Mouse (Mus musculus): ENCODE results near the gene 2310002L09Rik. TPM values are rescaled to one million over a fixed set of nuclear protein-coding genes. Genes with fewer than 3 reads are reported as not detected.
"Not testable (repeated sequence)": the region's sequence is repeated elsewhere in the genome, so short reads cannot be mapped to it uniquely, and the experiment has no call there.

2310002L09Rik gene
- 6.1 and 7.0 TPM in 2 replicates for polyA plus RNA-seq (2016; fragmentation: Nextera tagmentation; extraction: Ambion mirVana)

DNA sequence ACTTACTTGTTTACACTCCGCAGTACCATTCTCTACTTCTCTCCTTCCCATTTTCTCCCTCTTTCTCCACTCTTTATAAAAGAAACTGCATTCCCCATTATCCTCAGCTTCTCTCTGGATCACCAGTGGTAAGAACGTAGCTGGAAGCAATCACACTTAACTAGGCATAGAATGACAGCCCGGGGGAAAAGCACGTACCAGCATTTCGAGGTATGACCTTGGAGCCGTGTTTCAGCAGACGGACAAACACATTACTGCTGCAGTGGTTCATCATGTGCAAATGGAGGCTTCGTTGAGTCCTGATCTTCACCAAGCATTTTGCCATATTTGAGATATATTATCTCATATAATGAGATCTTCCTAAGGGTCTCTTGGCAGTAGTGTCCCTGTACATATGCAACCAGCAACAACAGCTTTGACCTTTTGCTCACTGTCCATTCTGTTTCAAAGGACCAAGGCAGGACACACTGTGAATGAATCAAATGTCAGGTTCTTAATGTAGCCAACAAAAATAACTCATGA, at the start of gene 2310002L09Rik:
Gene 2310002L09Rik, minus strand, starts transcription at position 472 of the 522 bp plus-strand sequence.
- no peaks in the 10 kb centered on the region for H3K4me1 ChIP-seq (replicated peaks)

DNA sequence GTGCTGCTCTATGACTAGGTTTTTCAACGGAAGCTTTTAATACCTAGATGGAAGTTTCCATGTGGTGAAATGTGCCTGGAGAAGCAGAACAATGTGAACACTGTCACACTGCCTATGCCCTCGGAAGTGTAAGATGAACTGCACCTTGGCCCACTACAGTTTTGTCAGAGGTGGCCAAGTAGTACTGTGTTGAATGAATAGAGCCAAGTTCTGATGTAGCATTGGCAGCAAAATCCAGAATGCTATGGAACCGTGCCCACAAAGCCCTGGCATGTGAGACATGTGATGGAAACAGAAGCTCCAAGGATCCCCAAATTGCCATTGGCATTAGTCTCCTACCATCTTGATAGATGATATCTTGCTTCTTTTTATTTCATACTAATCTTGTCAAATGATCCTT, 29.8 kb upstream of the 2310002L09Rik start:
- H3K36me3 ChIP-seq: no peaks in the 10 kb centered on the region
- ATAC-seq (ENCODE audit: insufficient number of reproducible peaks, insufficient read depth, low FRiP score, low TSS enrichment, low read depth): no peak
- no peak overlapping the region for H3K9ac ChIP-seq (replicated peaks)
- H3K9me3 ChIP-seq: no peaks in the 10 kb centered on the region
- H3K27ac ChIP-seq: no peak overlapping the region
- H3K4me3 ChIP-seq (replicated peaks): no peak overlapping the region
- no peaks in the 10 kb centered on the region for H3K27me3 ChIP-seq
- WGBS: 87% methylated on average over 3 of the region's 3 CpGs
- H3K4me2 ChIP-seq: no peak overlapping the region
- H3K4me1 ChIP-seq (replicated peaks): no peaks in the 10 kb centered on the region

More for the DNA sequence above, at the start of gene 2310002L09Rik:
- Histone ChIP-seq H3K27ac (no peak within 1 kb of the TSS), H3K9me3 (no peaks in the 10 kb centered on the region), H3K27me3 (no peaks in the 10 kb centered on the region), H3K4me3 (replicated peaks) (no peak within 1 kb of the TSS), H3K9ac (replicated peaks) (no peak within 1 kb of the TSS), H3K36me3 (no peaks in the 10 kb centered on the region), H3K4me2 (no peak within 1 kb of the TSS)
- 81% methylated on average over 8 of the region's 8 CpGs for WGBS
- no peak for ATAC-seq (ENCODE audit: insufficient number of reproducible peaks, insufficient read depth, low FRiP score, low TSS enrichment, low read depth)

DNA sequence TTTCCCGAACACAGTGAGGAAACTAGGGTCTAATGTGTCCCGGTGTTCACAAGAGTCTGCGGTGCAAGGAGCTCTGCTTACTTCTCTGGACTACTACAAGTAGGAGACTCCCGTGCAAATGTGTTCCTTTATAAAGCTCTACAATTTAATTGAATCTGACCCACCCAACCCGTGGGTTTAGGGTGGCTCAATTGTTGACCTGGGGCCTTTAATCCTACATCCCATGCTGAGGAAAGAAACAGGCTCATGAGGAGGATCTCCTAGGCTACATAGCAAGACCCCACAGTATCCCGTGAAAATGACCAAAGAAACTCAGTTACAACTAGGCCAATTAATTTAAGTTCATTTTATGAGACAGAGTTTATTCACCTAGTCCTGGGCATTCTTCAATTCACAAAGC, 30.0 kb downstream of the 2310002L09Rik start, which contains the start of gene Gm11756:
Gene Gm11756, minus strand, starts transcription at position 101 of the 400 bp plus-strand sequence.
- not testable (repeated sequence) for H3K9ac ChIP-seq (replicated peaks); H3K4me1 ChIP-seq (replicated peaks); H3K4me2 ChIP-seq; H3K36me3 ChIP-seq; H3K27ac ChIP-seq; H3K4me3 ChIP-seq (replicated peaks); ATAC-seq (ENCODE audit: insufficient number of reproducible peaks, insufficient read depth, low FRiP score, low TSS enrichment, low read depth); H3K9me3 ChIP-seq; H3K27me3 ChIP-seq
- WGBS: 80% methylated on average over 6 of the region's 6 CpGs

DNA sequence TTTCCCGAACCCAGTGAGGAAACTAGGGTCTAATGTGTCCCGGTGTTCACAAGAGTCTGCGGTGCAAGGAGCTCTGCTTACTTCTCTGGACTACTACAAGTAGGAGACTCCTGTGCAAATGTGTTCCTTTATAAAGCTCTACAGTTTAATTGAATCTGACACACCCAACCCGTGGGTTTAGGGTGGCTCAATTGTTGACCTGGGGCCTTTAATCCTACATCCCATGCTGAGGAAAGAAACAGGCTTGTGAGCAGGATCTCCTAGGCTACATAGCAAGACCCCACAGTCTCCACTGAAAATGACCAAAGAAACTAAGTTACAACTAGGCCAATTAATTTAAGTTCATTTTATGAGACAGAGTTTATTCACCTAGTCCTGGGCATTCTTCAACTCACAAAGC, 44.8 kb downstream of the 2310002L09Rik start, which contains the start of gene Gm13871:
Gene Gm13871, minus strand, starts transcription at position 101 of the 400 bp plus-strand sequence.
- no CpG with 5 or more reads among the region's 4 CpGs for WGBS
- not testable (repeated sequence) for H3K9me3 ChIP-seq; H3K4me2 ChIP-seq; H3K36me3 ChIP-seq; ATAC-seq (ENCODE audit: insufficient number of reproducible peaks, insufficient read depth, low FRiP score, low TSS enrichment, low read depth); H3K27me3 ChIP-seq; H3K4me3 ChIP-seq (replicated peaks); H3K9ac ChIP-seq (replicated peaks); H3K4me1 ChIP-seq (replicated peaks); H3K27ac ChIP-seq

DNA sequence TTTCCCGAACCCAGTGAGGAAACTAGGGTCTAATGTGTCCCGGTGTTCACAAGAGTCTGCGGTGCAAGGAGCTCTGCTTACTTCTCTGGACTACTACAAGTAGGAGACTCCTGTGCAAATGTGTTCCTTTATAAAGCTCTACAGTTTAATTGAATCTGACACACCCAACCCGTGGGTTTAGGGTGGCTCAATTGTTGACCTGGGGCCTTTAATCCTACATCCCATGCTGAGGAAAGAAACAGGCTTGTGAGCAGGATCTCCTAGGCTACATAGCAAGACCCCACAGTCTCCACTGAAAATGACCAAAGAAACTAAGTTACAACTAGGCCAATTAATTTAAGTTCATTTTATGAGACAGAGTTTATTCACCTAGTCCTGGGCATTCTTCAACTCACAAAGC, 59.6 kb downstream of the 2310002L09Rik start, which contains the start of gene Gm11757:
Gene Gm11757, minus strand, starts transcription at position 101 of the 400 bp plus-strand sequence.
- H3K27ac ChIP-seq; H3K9me3 ChIP-seq; ATAC-seq (ENCODE audit: insufficient number of reproducible peaks, insufficient read depth, low FRiP score, low TSS enrichment, low read depth); H3K4me3 ChIP-seq (replicated peaks); H3K36me3 ChIP-seq; H3K4me2 ChIP-seq; H3K4me1 ChIP-seq (replicated peaks); H3K27me3 ChIP-seq; H3K9ac ChIP-seq (replicated peaks): not testable (repeated sequence)
- WGBS: no CpG with 5 or more reads among the region's 4 CpGs

Other genes with a start within 250 kb of the 2310002L09Rik start
- gene Rasef, start 159.9 kb downstream of the 2310002L09Rik start, polyA plus RNA-seq (2016; fragmentation: Nextera tagmentation; extraction: Ambion mirVana): 1.4 and 1.5 TPM in 2 replicates
- not detected in 2 replicates for gene Gm11758, start 74.6 kb downstream of the 2310002L09Rik start, polyA plus RNA-seq (2016; fragmentation: Nextera tagmentation; extraction: Ambion mirVana)
- gene Gm11757, start 59.7 kb downstream of the 2310002L09Rik start, polyA plus RNA-seq (2016; fragmentation: Nextera tagmentation; extraction: Ambion mirVana): not detected in 2 replicates
- not detected in 2 replicates for gene Gm13871, start 44.9 kb downstream of the 2310002L09Rik start, polyA plus RNA-seq (2016; fragmentation: Nextera tagmentation; extraction: Ambion mirVana)
- gene Gm11756, start 30.1 kb downstream of the 2310002L09Rik start, polyA plus RNA-seq (2016; fragmentation: Nextera tagmentation; extraction: Ambion mirVana): 0.24 and 0.37 TPM in 2 replicates
- gene Frmd3, start 62.6 kb upstream of the 2310002L09Rik start, polyA plus RNA-seq (2016; fragmentation: Nextera tagmentation; extraction: Ambion mirVana): 3.0 and 3.1 TPM in 2 replicates